Mouse (Mus musculus): ENCODE measurements around the gene Smarca1. TPM values are rescaled to one million over a fixed set of nuclear protein-coding genes. Genes with fewer than 3 reads are reported as not detected.

Gene Smarca1
- total RNA-seq, 1 experiment = 6.8 TPM

GRCm38 (mm10) chrX:47835098-47835834 lies 57.5 kb downstream of the Smarca1 start:
- in situ Hi-C loops (cut with MboI; ENCODE audit: low sequenced_read_pairs in 2 of 2, unreplicated experiment in 2 of 2) = no loop called here
- H3K4me1 ChIP-seq (ENCODE audit: control insufficient read depth in 2 of 2, insufficient read depth in 2 of 2, low read length in 2 of 2, poor library complexity in 1 of 2) = no peaks in the 10 kb centered on the region
- no peaks in the 10 kb centered on the region for H3K9me3 ChIP-seq (ENCODE audit: control insufficient read depth, insufficient read depth, low read depth, low read length)
- H3K36me3 ChIP-seq (ENCODE audit: control insufficient read depth, insufficient read depth, low read length, poor library complexity, severe bottlenecking) = no peaks in the 10 kb centered on the region
- TF ChIP-seq ZNF384 (IDR thresholded peaks at IDR 0.05; ENCODE audit: low read depth, low read length) (no peak), HCFC1 (IDR thresholded peaks at IDR 0.05; ENCODE audit: borderline replicate concordance, insufficient read depth, low read length) (no peak), ZC3H11A (IDR thresholded peaks at IDR 0.05; ENCODE audit: borderline replicate concordance, low read depth, low read length) (no peak), MAFK (IDR thresholded peaks at IDR 0.05; ENCODE audit: insufficient read depth, low read depth, low read length) (no peak), CHD2 (IDR thresholded peaks at IDR 0.05; ENCODE audit: low read depth, low read length) (no peak)
- H3K4me3 ChIP-seq (ENCODE audit: insufficient read depth in 1 of 2, low read depth in 1 of 2, low read length in 2 of 2, poor library complexity in 1 of 2, severe bottlenecking in 1 of 2) = no peak overlapping the region
- H3K27ac ChIP-seq (ENCODE audit: insufficient read depth, low read depth, low read length, poor library complexity, severe bottlenecking) = no peak overlapping the region
- no peak for DNase-seq (ENCODE audit: low read depth, low spot score)
- no peak overlapping the region for H3K9ac ChIP-seq (ENCODE audit: insufficient read depth, low read depth, low read length, poor library complexity, severe bottlenecking)

- Histone ChIP-seq H3K27ac (ENCODE audit: insufficient read depth, low read depth, low read length, poor library complexity, severe bottlenecking) (no peak overlapping the region), H3K4me1 (ENCODE audit: control insufficient read depth in 2 of 2, insufficient read depth in 2 of 2, low read length in 2 of 2, poor library complexity in 1 of 2) (no peaks in the 10 kb centered on the region), H3K36me3 (ENCODE audit: control insufficient read depth, insufficient read depth, low read length, poor library complexity, severe bottlenecking) (no peaks in the 10 kb centered on the region), H3K9me3 (ENCODE audit: control insufficient read depth, insufficient read depth, low read depth, low read length) (no peaks in the 10 kb centered on the region), H3K9ac (ENCODE audit: insufficient read depth, low read depth, low read length, poor library complexity, severe bottlenecking) (no peak overlapping the region), H3K4me3 (ENCODE audit: insufficient read depth in 1 of 2, low read depth in 1 of 2, low read length in 2 of 2, poor library complexity in 1 of 2, severe bottlenecking in 1 of 2) (no peak overlapping the region)
- in situ Hi-C loops (cut with MboI; ENCODE audit: low sequenced_read_pairs in 2 of 2, unreplicated experiment in 2 of 2) = no loop called here
- no peak for DNase-seq (ENCODE audit: low read depth, low spot score)
- TF ChIP-seq MAFK (IDR thresholded peaks at IDR 0.05; ENCODE audit: insufficient read depth, low read depth, low read length) = no peak
- TF ChIP-seq ZNF384 (IDR thresholded peaks at IDR 0.05; ENCODE audit: low read depth, low read length) = no peak
- TF ChIP-seq ZC3H11A (IDR thresholded peaks at IDR 0.05; ENCODE audit: borderline replicate concordance, low read depth, low read length) = no peak
- TF ChIP-seq CHD2 (IDR thresholded peaks at IDR 0.05; ENCODE audit: low read depth, low read length) = no peak
- TF ChIP-seq HCFC1 (IDR thresholded peaks at IDR 0.05; ENCODE audit: borderline replicate concordance, insufficient read depth, low read length) = no peak
Observed at GRCm38 (mm10) chrX:47833431-47833830, 59.3 kb downstream of the Smarca1 start.

GRCm38 (mm10) chrX:47820566-47820965 lies 72.2 kb downstream of the Smarca1 start:
- Histone ChIP-seq H3K9me3 (ENCODE audit: control insufficient read depth, insufficient read depth, low read depth, low read length) (no peaks in the 10 kb centered on the region), H3K27ac (ENCODE audit: insufficient read depth, low read depth, low read length, poor library complexity, severe bottlenecking) (no peak overlapping the region), H3K4me3 (ENCODE audit: insufficient read depth in 1 of 2, low read depth in 1 of 2, low read length in 2 of 2, poor library complexity in 1 of 2, severe bottlenecking in 1 of 2) (no peak overlapping the region), H3K4me1 (ENCODE audit: control insufficient read depth in 2 of 2, insufficient read depth in 2 of 2, low read length in 2 of 2, poor library complexity in 1 of 2) (no peaks in the 10 kb centered on the region), H3K9ac (ENCODE audit: insufficient read depth, low read depth, low read length, poor library complexity, severe bottlenecking) (no peak overlapping the region), H3K36me3 (ENCODE audit: control insufficient read depth, insufficient read depth, low read length, poor library complexity, severe bottlenecking) (no peaks in the 10 kb centered on the region)
- no peak for TF ChIP-seq CHD2 (IDR thresholded peaks at IDR 0.05; ENCODE audit: low read depth, low read length)
- no peak for TF ChIP-seq HCFC1 (IDR thresholded peaks at IDR 0.05; ENCODE audit: borderline replicate concordance, insufficient read depth, low read length)
- TF ChIP-seq ZC3H11A (IDR thresholded peaks at IDR 0.05; ENCODE audit: borderline replicate concordance, low read depth, low read length) = no peak
- peak; percentile 91 for TF ChIP-seq ZNF384 (IDR thresholded peaks at IDR 0.05; ENCODE audit: low read depth, low read length)
- TF ChIP-seq MAFK (IDR thresholded peaks at IDR 0.05; ENCODE audit: insufficient read depth, low read depth, low read length) = no peak
- in situ Hi-C loops (cut with MboI; ENCODE audit: low sequenced_read_pairs in 2 of 2, unreplicated experiment in 2 of 2) = no loop called here
- no peak for DNase-seq (ENCODE audit: low read depth, low spot score)

- Histone ChIP-seq H3K9ac (ENCODE audit: insufficient read depth, low read depth, low read length, poor library complexity, severe bottlenecking) (no peak overlapping the region), H3K4me1 (ENCODE audit: control insufficient read depth in 2 of 2, insufficient read depth in 2 of 2, low read length in 2 of 2, poor library complexity in 1 of 2) (no peaks in the 10 kb centered on the region), H3K9me3 (ENCODE audit: control insufficient read depth, insufficient read depth, low read depth, low read length) (no peaks in the 10 kb centered on the region), H3K27ac (ENCODE audit: insufficient read depth, low read depth, low read length, poor library complexity, severe bottlenecking) (no peak overlapping the region), H3K36me3 (ENCODE audit: control insufficient read depth, insufficient read depth, low read length, poor library complexity, severe bottlenecking) (no peaks in the 10 kb centered on the region), H3K4me3 (ENCODE audit: insufficient read depth in 1 of 2, low read depth in 1 of 2, low read length in 2 of 2, poor library complexity in 1 of 2, severe bottlenecking in 1 of 2) (no peak overlapping the region)
- no peak for DNase-seq (ENCODE audit: low read depth, low spot score)
- in situ Hi-C loops (cut with MboI; ENCODE audit: low sequenced_read_pairs in 2 of 2, unreplicated experiment in 2 of 2) = no loop called here
- TF ChIP-seq MAFK (IDR thresholded peaks at IDR 0.05; ENCODE audit: insufficient read depth, low read depth, low read length) = no peak
- no peak for TF ChIP-seq HCFC1 (IDR thresholded peaks at IDR 0.05; ENCODE audit: borderline replicate concordance, insufficient read depth, low read length)
- TF ChIP-seq CHD2 (IDR thresholded peaks at IDR 0.05; ENCODE audit: low read depth, low read length) = no peak
- no peak for TF ChIP-seq ZNF384 (IDR thresholded peaks at IDR 0.05; ENCODE audit: low read depth, low read length)
- TF ChIP-seq ZC3H11A (IDR thresholded peaks at IDR 0.05; ENCODE audit: borderline replicate concordance, low read depth, low read length) = no peak
Observed at GRCm38 (mm10) chrX:47808717-47809116, 84.1 kb downstream of the Smarca1 start.

Data from ES-E14 (cell line).